Mouse (Mus musculus) cerebellum, postnatal 4 days (tissue): Measurements from ENCODE around the gene Abca1.

ENCODE experiments used
- DNase-seq, 2 experiments: peaks; one replicate each; pipeline ENCODE4 v3.0.0; 2022; ENCODE audit warnings: low spot score in 2 of 2, mixed read lengths in 1 of 2

The Abca1 gene

DNA sequence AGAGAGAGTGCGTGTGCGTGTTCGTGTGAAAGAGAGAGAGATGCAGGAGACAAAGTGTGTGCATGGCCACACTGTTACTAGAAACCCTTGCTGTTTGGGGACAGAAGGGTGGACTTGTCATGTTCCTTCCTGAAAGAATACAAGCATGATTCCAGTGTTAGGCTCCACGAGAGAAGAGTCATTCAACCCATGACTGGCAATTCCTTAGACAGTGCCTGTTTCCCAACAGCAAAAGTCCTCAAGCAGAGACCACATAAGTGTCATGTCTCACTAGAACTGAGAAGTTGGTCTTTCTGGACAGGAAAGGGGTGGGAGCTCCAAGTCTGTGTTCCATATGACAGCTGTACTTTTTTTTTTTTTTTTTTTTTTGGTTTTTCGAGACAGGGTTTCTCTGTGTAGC lies 10.1 kb downstream of the Abca1 start:
- DNase-seq = no peak

DNA sequence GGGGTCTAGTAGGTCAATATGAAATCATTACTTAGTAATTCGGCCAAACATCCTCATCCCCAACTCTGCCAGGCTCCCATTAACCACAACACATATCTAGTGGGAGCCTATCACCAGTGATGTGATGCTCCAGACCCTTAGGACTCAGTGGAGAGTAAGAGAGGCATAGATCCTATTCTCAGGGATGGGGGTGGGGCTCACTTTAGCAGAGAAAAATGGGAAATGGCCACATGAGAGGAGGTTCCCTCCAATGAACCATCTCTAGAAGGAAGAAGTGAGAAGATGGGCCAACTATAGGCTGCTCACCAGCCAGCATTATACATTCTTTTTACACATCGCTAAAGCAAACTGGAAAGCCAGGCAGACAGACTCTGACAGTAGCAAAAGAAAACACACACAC lies 10.9 kb downstream of the Abca1 start:
- DNase-seq = no peak

DNA sequence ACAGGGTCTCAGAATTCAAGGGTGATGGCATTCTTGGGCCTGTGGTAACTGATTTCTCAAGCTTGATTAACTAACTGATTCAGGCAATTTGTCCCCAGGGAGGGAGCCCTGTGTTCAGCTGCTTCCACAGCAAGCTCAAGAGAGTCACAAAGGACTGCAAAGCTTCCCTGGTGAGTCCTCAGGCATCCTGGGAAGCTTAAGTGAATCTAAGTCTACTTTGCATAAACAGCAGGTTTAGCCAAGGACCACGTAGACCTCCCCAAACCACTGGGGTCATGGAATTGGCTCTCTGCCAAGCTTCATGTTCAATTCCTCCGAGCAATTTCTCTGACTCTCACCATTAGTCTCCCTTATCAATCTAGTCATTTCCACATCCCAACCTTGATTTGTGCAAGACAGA lies 12.2 kb downstream of the Abca1 start:
- no peak for DNase-seq

DNA sequence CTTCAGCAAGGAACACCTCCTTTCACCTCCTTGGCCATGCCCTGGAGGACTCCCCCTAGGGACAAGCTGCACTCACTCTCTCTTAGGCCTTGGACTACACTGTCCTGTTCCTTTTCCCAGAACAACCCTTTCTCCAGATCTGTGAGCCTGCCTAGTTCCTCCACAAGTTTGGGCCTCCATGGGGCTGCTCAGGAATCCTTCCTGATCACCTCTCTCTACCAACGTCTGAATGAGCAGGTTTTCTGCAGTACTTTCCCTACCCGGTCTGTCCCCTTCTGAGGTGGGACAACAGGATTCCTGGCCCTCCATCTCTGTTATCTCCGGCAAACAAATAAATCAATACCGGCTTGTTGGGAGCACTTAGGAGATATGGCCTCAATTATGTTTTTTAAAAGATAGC lies 12.6 kb downstream of the Abca1 start:
- DNase-seq = no peak

DNA sequence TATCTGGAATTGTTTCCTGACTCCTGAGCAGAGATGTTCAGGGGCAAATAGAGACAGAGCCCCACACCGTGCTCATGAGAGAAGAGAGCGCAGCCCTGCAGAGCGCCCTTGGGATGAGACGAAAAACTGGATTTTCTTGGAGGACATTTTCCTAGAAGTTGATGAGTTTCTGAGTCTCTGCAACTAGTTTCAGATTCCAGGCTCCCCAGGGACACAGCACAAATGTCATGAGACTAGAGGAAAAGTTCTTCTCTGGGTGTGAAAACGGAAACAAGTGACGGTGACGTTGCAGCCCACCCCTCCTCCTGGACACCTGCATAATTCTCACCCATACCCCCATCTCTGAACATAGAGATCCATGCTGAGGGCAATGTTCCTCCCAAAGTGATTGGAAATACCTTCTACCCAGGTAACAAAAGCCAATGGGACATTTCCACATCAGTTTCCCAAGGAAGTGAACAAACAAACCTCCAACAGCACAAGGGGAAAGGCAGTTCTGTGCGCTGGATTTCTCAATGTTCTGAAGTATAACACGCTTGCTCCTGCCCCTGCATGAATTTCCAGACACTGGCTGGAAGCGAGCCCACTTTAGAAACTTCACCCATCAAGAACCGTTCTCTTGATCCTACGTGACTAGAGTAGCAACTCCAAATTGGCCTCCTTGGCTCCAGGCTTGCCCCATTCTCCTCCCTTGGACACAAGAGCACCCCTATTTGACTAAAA lies 13.3 kb downstream of the Abca1 start:
- no peak for DNase-seq

DNA sequence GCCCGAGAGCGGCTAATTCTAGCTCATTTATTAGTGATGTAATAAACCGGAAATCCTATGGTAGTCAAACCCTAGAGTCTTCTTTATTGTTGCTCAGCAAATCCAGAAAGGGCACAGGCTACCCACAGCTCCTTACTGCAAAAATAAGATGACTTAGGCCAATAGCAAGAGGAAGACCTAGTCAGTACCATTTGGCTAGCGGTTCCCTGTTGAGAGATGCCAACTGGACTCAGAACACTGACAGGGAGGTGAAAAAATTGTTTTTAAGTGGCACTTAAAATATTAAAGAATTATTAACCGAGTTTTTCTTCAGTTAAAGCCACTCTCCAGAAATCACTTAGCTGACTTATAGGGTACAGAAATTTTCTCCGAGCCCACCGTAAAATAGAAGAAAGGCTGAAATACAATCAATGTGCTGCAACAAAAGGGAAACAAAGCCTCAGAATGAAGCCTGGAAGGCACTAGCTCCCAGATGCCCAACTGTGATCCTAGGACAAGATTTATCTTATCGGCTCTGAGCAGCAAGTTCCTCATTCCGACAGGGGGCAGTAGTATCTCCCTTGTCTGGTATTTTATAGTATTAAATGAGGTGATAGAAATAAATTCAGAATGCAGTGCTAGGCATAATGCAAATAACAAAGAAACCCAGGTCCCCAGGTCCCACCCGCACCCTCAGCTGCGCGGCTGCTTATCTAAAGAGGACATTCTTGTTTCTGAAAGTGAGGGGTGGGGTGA lies 14.1 kb downstream of the Abca1 start:
- no peak for DNase-seq

DNA sequence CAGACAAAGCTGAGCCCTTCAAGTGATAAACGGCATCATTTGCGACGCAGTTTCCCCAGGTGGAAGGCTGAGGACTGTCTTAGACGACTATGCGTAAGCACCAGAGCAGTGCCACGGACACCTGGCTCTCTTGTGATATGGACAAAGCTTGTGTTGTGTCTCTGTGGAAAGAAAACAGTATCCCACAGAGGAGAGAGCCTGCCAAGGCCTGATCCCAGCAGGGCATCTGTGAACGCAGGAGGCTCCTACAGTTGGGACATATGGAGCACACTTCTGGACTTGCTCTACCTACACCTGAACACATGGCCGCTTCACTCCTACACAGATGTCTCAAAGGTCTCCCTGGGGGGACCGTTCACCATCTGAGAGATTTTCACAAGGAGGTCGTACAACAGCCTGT lies 15.1 kb downstream of the Abca1 start:
- no peak for DNase-seq

DNA sequence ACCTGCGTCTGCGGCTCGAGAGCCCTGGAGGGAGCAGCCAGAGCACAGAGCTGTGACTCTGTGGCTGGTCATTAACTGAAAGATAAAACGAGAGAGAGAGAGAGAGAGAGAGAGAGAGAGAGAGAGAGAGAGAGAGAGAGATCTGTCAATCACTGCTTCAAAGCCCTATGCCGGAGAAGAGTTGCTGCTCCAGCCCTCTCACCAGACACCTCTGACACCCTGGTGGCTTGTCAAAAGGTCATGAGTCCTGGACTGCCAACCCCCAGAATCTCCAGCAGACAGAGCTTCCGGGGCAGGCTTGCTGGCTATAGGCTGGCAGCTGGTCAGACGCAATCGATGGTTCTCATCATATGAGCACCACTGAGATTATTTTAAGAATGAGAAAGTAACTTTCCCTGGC lies 15.7 kb downstream of the Abca1 start:
- DNase-seq = no peak

DNA sequence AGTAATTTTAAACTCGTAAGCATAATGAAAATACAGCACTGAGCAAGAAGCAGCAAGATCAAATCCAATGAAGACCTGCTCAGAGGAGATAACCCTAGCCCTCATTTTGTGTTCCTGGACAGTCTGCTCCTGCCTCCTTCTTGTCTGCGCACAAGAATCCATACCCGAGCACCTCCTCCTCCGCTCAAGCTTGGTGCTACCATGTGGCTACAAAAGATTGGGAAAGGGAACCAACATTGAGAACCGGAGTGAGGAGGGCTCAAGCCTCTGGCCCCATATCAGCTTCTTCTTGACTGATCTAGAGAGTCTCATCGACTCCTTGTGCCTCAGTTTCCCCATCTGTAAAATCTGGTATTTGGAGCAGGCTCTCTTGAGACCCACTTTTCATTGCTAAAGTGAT lies 19.0 kb downstream of the Abca1 start:
- no peak for DNase-seq

DNA sequence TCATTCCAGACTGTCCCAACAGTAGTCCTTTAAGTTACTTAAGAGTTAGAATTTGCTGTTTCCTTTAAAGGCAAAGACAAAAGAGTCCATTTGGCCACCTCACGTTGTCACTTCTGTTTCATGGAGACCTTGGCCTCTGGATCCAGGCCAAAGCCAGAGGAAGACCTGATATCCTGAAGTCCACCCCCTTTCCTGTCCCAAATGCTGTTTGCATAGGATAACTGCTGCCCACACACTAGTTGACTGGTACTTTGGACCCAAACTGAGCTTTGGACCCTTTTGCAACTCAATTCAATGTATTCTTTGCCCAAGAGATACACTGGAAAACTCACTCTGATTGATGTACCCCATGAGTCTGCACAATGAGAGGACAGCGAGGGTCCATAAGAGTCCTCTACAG lies 20.2 kb downstream of the Abca1 start:
- DNase-seq = no peak

DNA sequence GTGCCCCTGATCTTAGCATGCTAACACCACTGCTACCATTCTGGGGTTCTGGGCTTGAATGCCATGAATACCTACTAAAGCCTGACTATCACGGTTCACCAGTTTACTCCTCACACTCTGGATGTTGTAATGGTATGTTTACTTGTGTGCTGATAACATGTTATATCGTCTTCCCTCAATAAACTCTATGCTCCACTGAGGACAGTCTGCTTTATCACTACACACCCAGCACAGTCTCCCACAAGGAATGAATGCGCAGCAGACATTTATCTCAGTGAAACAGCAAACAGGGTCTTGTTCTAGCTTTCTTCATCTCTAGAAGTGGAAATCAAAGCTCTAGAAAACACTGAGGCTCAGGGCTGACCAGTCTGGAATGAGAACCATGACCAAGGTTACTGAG lies 20.7 kb downstream of the Abca1 start:
- no peak for DNase-seq

DNA sequence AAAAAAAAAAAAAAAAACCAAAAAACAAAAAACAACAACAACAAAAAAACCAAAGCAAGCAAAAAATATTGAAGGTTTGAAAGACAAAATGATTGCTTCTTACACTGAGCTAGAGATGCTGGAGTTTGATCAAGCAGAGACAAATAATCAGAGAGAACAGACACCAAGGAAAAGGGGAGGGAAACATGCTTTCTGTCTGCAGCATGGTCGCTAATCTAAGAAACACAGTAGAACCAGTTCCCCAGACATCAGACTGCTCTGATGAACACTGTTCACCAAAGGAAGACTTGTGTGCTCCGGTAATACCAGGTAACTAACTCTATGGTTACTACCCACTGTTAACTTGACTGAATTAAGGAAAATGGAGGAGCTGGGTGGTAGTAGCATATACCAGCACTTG lies 22.6 kb downstream of the Abca1 start:
- DNase-seq = no peak

DNA sequence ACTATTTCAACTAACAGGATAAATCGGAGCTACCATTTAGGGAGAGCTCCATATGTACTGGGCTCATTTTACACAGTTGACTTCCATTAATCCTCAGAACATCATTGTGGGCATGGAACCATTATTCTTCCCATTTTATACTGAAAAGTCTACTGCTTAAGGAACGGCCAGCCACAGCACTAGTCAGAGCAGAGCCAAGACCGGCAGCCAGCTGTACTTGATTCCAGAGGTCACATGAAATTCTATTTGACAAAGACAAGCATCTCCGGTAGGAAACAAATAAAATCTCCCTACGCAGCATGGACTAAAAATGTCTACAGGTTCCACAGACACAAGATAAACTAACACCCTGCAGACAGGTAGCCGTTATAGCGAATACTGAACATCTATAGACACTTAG lies 24.9 kb downstream of the Abca1 start:
- no peak for DNase-seq

DNA sequence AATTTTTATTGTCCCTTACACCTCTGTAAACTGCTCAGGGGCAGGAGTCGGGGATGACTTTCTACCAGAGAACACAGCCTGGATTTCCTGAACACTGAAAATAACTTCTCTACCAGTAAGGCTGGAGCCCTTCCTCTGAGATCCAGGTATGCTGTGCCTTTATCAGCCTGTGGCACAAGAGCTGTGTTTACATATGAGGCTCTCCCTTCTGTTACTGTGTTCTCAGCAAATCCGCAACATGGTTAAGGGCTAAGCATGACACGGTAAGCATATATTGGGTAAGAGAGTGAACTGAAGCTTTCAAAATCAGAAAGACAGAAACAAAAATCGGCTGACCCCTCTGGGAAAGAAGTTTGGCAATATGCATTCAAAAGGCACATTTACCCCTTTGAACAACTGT lies 25.7 kb downstream of the Abca1 start:
- no peak for DNase-seq

DNA sequence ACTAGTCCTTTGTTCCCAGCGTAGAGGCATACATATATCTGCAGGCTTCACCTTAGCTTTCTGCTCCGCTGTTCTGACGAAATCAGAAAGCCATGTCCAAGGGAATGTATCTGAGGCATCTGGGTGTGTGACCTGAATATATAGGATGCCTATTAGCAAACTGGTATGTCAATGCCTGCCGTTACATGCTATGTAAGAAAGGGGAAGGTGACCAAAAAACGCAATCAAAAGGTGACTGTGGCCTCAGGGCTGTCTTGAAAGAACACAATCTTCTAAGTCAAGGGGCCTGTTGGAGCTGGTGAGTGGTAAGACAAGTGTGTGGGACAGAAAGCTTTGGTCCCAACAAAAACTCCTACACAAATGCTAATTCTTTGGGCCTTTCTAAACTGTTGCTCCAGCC lies 28.2 kb downstream of the Abca1 start:
- no peak for DNase-seq

DNA sequence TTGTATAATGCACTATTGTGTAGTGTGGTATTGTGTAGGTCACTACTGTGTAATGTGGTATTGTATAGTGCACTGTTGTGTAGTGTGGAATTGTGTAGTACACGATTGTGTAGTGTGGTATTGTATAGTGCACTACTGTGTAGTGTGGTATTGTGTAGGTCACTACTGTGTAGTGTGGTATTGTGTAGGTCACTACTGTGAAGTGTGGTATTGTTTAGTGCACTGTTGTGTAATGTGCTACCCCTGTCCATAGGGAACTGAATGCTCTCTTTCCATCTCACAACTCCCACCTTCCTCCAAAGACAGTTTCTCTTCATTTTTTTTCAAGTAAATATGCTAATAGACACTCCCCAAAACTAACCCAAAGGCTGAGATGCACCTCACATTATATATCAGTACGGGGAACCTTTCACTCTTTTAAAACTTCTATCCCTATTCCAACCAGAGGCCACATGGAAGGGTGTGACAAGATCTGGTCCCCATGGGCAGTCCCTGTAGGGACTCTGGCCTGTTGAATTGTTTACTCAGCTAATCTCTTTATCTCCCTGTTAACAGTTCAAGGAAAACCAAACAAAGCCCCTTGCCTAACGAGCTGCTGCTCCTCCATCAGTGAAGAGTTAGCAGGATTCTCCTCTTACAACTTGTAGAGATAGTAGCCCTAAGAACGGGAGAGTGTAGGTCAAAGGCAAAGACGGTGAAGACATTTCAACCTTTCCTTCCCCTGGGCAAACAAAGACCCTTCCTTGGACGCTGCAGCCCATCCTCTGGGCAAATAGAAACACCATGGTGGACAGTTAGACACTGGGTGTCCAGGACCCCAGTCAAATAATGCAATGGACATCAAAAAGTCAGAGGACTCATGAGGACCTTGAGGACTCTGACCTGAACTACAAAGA lies 28.8 kb downstream of the Abca1 start:
- DNase-seq = no peak

DNA sequence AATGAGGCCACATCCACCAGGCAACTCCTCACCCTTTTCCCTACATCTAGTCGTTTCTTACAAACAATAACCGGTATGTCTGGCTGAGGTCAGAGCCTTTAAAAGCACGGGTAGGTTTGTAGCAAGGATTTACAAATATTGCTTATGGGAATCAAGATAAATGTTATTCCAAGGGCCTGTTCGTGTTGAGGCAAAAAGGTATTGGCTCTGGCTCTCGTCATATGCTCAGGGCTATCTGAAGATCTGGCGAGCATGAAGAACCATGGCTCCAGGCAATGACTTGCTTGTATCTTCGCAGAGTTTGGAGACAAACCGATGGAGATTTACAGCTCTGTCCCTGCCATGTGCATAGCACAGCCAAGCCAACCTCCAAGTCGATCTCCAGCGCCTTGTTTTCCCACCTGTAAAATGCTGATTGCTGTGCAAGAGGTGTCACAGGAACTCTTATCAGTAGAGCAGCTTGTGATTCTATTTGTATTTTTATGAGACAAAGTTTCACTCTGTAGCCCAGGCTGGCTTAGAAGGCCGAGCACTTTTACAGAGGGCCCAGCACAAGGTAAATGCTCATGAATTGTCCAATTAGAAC lies 29.9 kb downstream of the Abca1 start:
- DNase-seq = no peak

DNA sequence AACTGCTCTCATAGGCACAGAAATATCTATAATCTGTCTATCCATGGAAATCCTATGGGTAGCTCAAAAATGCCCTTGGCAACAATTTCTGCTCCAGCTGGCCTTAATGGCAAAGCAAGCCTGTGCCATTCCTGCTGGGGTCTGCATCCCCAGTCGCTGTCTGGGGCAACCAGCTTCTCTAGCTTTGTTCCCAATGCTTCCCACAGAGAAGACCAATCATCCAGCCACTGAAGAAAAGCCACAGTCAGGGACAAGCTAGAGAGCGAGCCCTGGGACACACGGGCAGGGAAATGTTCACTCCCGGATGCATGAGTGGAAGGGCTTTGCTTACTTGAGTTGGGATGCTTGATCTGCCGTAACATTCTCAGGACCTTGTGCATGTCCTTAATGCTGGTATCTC lies 32.4 kb downstream of the Abca1 start:
- DNase-seq = no peak

DNA sequence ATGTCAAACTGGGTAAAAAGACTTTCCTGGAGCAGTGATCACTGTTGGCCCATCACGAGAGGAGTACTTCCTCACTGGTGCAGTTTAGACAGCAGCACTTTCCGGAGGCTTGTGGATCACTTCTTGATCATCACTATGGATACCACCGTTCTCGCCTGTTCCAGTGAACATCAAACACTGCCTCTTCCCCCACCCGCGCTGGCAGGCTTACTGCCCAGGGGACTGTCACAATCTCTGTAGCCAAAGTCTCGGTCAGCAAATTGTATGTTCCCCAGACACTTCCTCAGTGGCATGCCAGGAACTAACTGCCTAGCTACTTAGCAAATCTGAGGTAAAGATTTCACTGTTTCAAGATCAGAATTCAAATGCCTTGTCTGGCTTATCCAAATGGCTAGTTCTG lies 32.9 kb downstream of the Abca1 start:
- no peak for DNase-seq

DNA sequence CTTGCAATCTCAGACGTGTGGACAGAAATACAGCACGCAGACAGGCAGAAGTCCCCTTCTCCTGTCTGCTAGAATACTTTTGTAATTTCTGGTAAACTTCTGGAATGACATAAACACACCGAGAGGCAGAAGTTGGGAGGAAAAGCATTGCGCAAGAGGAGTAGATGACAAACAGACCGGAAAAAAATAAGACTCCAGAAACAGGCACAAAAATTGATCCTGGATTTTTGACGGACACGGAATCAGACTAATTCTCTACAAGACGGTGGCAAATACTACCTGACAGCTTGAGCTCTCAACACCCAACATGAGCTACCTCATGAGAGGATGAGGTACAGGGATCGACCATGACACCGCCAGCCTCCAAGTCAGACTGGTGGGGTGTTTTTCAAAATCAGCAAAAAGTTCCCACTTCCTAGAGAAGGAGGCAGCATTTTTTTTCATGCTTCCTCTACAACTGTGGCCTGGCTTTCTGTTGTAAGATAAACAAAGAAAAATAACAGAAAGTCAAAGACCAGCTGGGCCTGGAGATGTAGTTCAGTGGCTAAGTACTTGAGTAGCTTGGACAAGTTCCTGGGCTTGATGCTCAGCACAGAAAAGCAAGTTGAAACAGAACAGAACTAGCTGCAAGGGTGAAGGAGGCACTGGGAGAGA lies 34.7 kb downstream of the Abca1 start:
- DNase-seq = no peak

DNA sequence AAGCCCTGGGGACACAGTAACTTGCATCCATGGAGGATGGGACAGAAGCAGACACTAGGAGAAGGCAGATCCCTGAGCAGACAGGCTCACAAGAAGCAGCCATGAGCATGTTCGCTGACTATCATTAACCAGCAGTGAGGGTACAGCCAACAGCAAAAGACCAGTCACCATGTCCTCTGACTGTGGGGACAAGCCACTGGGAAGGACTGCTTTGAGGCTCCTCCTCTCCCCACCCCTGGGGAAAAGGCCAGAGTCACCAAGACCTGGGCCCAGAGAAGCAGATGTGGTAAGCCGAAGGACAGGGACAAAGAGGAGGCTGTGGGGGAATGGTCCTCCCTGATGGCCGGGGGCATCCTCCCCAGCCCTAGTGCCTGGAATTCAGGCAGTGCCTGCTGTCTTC lies 37.4 kb downstream of the Abca1 start:
- no peak for DNase-seq
